Mouse (Mus musculus): ENCODE results near the gene Gm973. TPM values are rescaled to one million over a fixed set of nuclear protein-coding genes. Genes with fewer than 3 reads are reported as not detected.

The Gm973 gene
- total RNA-seq, 2 experiments from 2014 or later: 0.35 to 0.45 TPM

- peak; percentile 92 to 93 for DNase-seq
- intact Hi-C loops (cut with DNase I): no loop called here
Measured at GRCm38 (mm10) chr1:59670641-59671168, 154.6 kb downstream of the Gm973 start, which contains the start of gene Sumo1. TSS of gene Sumo1 (minus strand) at chr1:59670834.

- no peak for DNase-seq
- intact Hi-C loops (cut with DNase I): no loop called here
Measured at GRCm38 (mm10) chr1:59673661-59674060, 157.6 kb downstream of the Gm973 start.

- peak in 1 of 2 experiments; percentile 52 for DNase-seq
- intact Hi-C loops (cut with DNase I): no loop called here
Measured at GRCm38 (mm10) chr1:59683926-59684818, 168.1 kb downstream of the Gm973 start.

GRCm38 (mm10) chr1:59684819-59685755 lies 169.0 kb downstream of the Gm973 start, which contains the start of gene Nop58:
TSS of gene Nop58 (plus strand) at chr1:59684971.
- peak; percentile 92 to 94 for DNase-seq
- intact Hi-C loops (cut with DNase I): no loop called here

Other genes starting within 250 kb of the Gm973 start
- gene Fzd7, start 33.8 kb upstream of the Gm973 start, total RNA-seq (2021): 1 to 10 TPM; 6.4 to 6.7 TPM
- 10 to 100 TPM; 62.5 to 73.8 TPM for gene Sumo1, start 154.6 kb downstream of the Gm973 start, total RNA-seq (2021)
- 10 to 100 TPM; 53.8 to 59.4 TPM for gene Nop58, start 168.7 kb downstream of the Gm973 start, total RNA-seq (2021)
- gene Bmpr2, start 247.1 kb downstream of the Gm973 start, total RNA-seq (2021): 10 to 100 TPM; 51.1 to 52.2 TPM